Mouse (Mus musculus): ENCODE measurements around the gene Twf2. TPM values are rescaled to one million over a fixed set of nuclear protein-coding genes. Genes with fewer than 3 reads are reported as not detected.
"Not testable (repeated sequence)": the region's sequence is repeated elsewhere in the genome, so short reads cannot be mapped to it uniquely, and the experiment has no call there.

Twf2 gene
- 10 to 100 TPM; 52.1 to 57.5 TPM for total RNA-seq (2021)

DNA sequence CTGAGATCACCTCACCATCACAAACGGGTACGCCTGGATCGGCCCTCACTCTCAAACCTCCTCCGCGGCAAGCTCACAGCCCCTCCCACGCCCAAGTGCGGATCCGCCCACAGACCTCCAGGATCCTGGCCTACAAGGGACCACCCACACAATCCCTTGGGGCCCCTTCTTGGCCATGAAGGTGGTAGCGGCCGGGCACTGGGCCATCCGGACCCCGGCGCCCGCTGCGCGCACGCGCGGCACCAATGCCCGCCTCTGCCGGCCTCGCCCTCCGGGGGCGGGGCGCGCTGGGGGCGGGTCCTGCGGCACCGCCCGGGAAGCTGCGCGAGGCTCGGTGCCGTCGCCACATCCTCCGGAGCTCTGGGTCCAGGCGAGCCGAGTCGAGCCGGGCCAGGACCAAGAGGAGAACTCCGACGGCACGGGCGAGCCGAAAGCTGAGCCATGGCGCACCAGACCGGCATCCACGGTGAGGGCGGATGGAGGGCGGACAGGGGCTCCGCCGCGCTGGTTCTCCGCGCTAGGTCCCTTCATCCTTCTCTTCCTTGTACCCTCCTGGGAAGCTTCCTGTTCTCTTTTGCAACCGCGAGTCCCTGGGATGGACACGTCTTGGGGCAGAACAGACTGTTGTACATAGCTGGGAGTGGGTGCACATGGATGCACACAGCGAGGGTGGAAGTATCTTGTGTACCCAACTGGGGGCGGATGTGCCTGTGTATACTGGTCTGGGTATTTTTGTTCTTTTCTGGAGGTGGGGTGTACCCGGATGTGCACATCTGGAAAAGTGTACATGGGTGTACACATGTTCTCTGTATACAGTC is at the start of gene Twf2:
Twf2 (plus strand) TSS at position 290 of the 818 bp plus-strand sequence.
- DNase-seq: peak; percentile 90 to 92

DNA sequence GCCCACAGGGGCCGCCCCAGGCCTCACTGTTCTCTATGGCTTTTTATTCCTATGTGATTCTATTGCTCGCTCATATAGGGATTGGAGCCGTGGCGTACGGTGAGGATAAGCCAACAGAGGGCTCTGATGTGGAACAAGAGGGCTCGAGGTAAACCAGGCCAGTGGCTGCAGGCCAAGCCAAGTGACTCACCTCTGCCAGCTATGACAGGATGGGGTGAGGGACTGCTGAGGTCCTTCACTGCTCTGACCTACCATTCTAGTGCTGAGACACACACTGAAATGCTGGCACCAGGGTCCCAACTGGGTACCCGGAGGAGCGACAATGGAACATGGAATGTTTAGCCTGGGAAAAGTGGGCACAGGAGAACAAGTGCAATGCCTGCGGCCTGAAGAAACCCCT is 48.8 kb upstream of the Twf2 start:
- no peak for DNase-seq

DNA sequence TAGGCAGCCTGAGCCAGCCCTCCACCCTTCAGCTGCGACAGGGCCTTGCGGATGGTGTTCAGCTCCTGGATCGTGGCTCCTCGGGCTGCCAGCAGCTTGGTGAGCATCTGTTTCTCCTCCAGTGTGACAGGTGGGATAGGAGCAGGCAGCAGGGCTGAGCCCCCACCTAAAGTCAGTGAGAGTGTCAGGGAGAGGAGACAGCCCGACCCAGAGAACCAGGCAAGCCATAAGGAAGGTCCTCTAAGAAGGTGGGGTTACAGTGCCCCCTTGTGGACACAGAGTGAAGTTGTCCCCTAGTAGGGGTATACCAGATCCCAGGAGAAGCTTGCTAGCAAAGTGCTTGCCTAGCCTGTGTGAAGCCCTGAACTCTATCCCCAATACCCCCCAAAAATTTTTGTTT is 46.5 kb upstream of the Twf2 start:
- peak; percentile 32 to 47 for DNase-seq

DNA sequence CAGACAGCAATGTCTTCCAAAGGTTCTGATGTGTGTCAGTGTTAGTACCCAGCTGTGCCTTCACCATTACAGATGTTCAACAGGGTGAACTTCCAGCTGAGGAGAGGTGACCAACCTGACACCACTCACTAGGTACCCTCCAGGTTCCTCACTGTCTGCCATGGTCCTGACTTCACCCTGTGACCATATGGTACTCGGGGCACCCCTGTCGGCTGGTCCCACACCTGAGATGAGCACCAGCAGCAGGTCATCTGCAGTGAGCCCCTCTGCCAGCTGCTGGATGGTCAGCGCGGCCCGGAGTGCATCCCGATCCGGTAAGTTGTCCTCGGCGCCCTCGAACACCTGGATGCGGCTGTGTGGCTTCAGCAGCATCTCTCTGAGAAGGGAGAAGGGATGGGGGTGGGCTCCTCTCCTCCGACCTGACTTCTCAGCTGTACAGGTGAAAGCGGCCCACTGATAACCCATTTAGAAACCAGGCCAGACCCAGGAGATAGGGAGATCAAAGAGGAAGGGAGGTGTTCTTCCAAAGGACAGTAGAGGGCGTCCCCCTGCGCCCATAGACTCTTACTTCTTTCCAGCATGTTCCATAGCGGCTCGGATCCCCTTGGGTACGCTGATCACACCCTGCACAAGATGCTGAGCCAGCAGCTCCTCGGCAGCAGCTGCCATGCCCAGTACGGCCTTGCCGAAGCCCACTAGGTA is 45.8 kb upstream of the Twf2 start:
- no peak for DNase-seq

DNA sequence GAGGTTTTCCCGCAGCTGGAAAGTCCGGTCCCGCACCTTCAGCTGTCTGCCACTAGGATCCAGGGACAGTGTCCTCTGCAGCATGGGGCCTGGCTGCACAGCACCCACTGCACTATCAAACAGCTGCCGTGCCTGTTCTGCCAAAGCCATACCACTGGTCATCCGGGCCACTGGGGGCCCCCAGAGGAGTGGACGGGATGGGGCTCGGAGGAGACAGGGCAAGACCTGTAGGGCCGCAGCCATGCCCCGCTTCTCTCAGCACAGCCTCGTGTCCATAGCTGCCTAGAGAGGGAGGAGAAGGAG is 45.3 kb upstream of the Twf2 start:
- DNase-seq: no peak

DNA sequence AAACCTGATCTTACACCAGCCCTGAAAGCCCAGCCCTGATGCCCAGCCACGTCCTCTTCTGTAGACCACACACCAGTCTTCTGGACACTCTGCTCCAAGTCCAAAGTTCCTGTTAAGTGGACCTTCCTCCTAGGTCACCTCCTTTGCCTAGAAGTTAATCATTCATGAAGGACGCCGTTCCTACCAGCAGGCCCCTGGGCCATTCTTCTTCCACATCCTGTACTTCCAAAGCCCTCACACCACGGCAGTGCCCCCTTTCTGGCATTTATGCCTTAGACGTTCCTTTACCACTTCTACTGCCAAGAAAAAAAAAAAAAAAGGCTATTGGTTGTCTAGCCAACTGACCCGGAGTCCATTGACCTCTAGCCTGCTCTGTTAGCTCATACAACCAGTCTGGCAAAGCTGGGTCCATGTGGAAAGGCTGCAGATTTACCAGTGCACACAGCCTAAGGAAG is 44.8 kb upstream of the Twf2 start, which contains the start of gene Glyctk:
Glyctk (minus strand) TSS at position 102 of the 455 bp plus-strand sequence.
- no peak for DNase-seq

DNA sequence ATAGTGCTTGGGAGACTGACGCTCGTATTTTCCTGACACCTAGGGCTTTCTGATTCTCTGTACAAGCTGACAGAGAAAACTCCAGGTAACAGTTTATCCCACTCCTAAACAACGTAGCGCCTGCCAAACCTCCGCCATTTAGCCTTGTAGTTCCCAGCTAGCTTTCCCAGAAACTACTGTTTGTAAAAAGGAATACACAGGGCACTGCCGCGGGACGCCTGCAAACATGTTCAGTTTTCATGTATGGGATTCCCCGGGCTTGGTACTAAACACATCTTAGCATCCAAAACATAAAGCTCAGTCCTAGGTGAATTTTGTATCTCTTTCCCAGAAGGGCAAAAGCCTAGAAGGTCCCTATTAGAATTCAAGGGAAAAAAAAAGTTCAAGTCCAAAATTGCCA is 43.7 kb upstream of the Twf2 start:
- DNase-seq: no peak

DNA sequence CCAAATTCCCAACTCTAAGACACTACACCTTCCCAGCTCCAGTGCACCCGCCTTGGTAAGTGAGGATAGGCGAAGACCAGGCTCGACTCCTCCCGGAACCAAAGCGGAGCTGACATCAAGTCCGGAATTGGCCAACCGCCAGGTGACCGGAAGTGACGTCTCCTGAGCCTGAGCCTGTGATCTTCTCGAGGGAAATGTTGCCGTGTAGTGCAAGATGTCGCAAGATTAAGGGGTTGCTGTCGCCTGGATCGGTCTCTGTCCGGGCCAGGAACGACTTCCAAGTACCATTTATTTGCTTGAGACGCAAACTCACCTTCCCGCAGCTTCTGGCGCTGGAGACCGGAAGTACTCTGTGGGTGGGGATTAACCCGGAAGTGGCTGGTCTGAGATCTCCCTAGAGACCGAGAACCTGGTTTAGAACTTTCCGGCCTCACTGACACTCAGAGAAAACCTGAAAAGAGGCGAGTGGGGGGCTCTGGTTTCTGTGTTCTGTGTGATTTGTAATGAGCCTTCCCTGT is 43.1 kb upstream of the Twf2 start:
- peak; percentile 85 to 86 for DNase-seq

DNA sequence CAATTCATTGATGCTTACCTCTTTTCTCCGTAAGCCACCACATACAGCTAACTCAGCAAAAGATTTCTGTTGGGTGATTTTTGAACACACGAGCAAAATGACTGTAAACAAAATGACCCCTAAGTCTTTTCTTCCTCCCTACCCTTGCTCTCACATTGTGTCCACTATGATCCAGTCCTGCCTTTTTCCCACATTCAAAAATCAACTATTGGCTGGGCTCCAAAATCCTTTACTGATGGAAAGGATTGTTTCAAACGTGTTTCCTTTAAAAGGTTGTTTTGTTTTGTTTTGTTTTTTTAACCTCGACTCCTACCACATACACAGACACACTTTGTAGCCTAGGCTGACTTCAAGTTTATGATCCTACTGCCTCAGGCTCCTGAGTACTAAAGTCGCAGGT is 42.5 kb upstream of the Twf2 start:
- no peak for DNase-seq

DNA sequence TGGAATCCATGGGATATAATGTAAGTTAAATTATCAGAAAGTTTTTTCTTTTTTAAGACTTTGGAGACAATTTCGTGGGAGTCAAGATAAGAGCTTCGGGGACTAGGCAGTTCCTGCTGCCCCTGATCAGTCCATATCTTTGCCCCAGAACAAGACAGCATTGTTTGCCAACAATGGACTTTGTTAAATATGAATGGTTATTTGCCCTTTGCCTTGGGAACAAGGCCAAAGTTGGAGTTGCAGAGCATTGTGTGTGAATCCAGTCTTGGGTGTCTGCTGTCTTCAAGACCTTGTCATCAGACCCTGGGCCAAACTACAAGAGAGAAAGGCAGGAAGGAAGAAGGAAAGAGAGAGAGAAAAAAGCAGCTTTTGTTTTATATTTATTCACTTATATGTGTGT is 36.2 kb upstream of the Twf2 start:
- DNase-seq: no peak

DNA sequence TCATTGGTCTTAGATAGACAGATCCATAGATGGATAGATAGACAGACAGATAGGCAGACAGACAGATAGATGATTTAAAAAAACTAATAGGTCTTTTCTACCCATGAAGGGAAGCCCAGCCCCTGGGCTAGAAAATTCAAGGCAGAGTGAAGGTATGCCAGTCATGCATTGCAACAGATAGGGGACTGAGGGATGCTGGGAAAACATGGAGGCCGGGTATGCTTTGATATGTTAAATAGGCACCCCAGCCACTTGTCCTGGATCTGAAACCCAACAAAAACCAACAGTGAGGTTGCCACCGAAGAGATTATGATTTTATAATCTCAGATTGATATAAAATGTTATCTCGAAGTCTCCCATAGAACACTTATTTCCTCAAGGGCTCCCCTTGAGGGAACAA is 35.7 kb upstream of the Twf2 start:
- DNase-seq: no peak

DNA sequence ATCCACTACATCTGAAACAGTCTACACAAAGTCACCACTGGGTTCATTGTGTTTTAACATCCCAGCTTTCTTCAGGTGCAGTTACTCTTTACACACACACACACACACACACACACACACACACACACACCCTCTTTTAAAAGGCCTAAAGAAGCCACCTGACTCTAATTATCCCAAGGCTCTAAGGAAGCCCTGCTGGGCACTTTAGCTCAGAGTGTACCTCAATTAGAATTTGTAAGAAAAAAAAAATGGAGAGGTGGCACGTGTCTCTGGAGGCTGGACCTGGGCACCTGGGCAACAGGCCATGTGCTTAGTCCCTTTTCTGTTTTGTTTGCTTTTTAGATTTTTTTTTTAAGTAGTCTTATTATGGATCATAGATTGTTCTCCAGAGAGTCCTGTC is 35.2 kb upstream of the Twf2 start:
- DNase-seq: no peak

DNA sequence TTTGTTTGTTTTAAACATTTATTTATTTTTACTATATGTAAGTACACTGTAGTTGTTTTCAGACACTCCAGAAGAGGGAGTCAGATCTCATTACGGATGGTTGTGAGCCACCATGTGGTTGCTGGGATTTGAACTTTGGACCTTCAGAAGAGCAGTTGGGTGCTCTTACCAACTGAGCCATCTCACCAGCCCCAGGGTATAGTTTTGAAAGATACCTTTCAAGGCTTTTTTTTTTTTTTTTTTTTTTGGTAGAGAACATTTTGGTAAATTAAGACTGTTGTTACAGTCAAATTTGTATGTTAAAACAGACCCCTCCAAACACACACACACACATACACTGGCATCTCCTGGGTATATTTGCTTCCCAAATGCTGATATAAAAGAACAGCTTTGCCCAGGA is 33.9 kb upstream of the Twf2 start:
- DNase-seq: not testable (repeated sequence)

DNA sequence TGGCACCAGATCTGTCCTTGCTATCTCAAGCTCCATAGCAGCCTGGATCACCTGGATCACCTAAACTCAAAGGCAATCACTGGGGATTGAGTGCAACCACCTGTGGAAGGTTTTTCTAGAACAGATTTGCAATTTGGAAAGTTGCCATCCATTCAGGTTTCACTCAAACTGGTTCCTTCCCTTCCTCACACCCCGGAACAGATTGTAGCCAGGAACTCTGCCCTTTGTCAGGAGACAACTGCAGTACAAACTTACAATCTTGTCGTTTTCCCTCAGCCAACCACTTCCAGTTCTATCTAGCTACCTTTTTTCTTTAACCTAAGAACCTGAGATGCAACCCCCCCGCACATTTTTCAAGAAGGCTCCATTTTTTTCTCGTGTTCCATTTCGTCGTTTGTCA is 33.0 kb upstream of the Twf2 start:
- no peak for DNase-seq

DNA sequence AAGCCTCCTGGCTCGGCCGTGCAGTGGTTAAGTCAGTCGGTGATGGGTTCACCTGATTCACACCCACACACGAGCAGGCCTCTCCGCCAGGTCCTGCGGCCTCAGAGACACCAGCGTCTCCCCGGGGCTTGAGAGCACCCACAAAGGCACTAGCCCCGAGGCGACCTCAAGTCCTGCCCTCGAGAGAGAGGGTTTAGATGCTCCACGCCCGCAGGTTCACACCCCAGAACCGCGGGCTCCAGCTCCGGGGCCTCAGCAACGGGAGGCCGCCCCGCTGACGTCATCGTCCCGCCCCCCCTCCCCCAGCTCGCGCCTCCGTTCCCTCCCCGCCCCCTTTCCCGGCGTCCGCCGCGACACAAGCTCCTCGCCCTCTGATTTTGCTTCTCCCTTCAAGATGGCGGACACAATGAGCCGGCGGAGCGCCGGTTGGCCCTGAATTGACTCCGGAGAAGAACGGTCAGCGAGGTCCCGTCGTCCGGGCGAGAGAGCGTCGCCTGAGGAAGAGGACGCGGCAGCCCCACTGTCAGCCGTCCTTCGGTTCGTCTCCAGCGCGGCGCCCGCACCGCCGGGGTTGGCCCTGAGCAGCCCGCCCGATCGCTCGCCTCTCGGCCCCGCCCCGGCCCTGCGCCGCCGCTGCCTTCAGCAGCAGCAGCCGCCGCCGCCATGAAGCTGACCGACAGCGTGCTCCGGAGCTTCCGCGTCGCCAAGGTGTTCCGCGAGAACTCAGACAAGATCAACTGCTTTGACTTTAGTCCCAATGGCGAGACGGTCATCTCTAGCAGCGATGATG is 32.2 kb upstream of the Twf2 start, which contains the start of gene Wdr82:
Wdr82 (plus strand) TSS at position 373 of the 790 bp plus-strand sequence.
- peak; percentile 88 to 90 for DNase-seq

DNA sequence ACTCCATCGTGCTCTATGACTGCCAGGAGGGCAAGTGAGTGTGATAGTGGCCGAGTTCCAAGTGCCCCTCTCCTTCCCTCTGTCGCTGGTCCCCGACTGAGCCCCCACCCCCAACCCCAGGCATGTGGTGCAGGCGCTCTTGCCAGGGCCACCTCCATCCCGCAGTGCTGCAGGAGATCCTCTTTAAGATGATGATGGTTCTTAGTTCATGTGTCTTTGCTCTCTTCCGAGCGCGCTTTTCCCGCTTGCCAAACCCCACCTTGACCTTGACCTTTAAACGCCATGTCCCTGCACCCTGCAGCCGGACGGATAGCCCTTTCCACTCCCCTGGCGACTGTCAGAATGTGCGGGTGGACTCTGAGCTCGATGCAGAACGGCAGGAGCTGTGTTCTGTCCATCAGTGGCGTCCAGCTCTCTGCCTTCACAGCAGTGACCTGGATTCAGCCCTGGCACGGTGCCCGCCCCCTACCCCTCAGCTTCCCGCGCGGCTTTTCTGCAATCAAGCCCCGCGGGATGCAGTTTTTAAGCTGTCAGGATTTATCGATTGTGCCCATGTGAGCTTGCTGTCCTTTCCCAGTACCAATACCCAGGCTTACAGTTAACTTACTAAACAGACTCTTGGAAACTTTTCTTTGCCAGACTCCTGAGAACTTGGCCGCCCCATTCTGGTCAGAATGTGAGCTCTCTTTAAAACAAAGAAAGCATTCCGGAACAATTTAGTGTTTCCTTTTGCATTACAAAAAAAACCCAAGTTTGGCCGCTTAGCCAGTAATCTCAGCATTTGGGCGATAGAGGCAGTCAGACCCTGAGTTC is 31.4 kb upstream of the Twf2 start:
- DNase-seq: peak; percentile 49 to 60

DNA sequence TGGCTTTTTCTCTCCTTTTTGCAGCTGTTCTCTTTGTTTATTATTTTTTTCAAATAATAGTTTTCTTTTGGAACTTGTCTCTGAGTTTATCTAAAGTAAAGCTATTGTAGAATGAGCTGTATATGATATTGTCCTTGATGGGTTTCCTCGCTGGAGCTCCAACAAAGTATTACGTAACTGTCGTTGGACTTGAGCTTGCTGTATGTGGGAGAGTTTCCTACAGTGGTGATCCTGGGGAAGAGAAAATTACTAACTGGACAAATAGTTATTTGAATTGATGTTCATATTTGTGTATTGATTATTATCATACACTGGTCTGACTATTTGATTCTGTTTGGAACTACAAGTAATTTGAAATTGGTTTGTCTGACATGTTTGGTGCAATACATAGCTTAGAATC is 30.4 kb upstream of the Twf2 start:
- no peak for DNase-seq

DNA sequence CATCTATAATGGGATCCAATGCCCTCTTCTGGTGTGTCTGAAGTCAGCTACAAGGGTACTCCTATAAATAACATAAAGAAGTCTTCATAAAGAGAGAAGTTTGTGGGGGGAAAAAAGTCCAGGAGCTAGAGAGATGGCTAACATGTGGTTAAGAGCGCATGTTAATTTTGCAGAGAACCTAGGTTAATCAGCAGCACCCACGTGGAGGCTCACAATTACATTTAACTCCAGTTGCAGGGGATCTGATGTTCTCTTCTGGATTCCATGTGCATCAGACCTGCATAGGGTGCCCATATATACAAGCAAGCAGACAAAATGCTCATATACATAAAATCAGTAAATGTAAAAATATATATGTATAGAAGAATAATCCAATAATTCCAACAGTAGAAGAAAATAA is 29.5 kb upstream of the Twf2 start:
- DNase-seq: no peak

DNA sequence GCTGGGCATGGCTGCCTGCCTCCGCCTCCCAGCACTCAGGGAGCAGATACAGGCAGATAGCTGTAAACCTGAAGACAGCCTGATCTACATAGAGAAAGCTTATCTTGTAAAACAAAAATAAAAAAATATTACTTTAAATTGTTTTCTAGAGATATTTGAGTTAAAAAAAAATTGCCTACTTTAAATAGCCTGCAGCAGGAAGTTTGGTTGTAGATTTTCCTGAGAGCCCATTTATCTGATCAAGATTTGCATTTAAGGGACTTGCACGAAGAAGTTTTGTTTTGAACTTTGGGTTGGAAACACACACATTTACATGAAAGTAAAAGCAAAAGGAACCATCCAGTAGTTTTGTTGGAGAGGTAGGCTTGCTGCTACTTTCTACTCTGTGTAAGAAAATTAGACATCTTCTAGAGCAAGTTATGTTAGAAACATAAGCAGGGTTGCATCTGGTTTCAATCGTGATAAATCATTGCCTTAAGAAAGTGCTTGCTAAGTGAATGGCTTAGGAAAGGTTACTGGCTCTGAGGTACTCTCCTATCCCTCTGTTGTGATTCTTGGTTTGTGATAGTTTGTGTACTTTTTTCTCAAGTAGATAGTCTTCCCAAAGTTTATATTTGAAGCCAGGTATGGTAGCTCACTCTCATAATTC is 27.2 kb upstream of the Twf2 start:
- DNase-seq: no peak

DNA sequence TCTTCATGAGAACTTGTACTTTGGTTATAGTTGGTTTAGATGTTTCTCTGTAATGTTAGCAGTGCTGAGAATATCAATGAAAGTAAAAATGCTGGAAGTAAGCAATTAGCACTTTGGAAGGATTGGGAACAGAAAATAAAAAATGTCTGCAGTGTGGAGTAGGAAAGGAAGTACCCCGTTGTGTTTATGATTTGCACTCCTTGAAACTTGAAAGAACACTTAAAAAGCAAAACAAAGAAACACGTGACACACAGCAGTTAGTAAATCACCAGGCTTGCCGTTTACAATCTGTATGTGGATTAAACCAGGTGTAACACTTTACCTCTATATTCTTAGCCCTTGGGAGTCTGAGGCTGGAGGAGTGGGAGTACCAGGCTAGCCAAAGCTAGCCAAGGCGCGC is 26.1 kb upstream of the Twf2 start:
- DNase-seq: no peak

DNA sequence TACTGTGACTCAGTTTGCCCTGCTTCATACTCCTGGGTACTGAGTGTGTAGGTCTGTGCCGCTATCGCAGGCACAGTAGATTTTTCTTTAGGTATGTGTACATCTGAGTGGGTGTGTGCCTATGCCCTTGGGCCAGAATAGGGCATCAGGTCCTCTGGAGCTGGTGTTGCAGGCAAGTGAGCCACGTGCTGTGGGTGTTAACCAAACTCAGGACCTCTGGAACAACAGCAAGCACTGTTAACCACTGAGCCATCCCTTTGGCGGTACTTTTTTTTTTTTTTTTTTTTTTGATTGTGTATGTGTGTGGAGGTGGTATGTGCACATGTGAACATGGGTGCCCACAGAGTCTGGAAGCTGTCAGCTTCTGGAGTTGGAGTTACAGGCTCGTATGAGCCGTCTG is 25.1 kb upstream of the Twf2 start:
- DNase-seq: no peak

DNA sequence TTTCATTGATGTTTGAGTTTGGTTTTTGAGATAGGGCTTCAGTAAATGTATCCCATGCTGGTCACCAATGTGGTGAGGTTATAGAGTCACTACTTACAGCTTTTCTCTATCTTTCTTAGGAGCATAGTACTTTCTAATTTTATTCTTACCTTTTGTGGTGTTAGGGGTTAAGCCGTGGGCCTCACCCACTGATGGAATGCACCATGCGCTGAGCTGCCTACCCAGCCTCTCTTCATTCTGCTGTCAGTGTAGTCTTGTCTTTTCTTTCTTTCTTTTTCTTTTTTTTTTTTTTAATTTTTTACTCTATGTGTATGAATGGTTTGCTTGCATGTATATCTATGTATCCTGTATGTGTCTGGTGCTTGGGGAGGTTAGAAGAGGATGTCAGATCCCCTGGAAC is 23.5 kb upstream of the Twf2 start:
- no peak for DNase-seq
